Mouse (Mus musculus) liver, postnatal 0 days (tissue): ENCODE data around the gene Crybg2.

ENCODE experiments used
- CTCF ChIP-seq: sonication (generic); IDR thresholded peaks from 2 replicates; pipeline ENCODE4 v1.5.1; 2016; ENCODE audit warnings: antibody characterized with exemption, low read depth
- EP300 ChIP-seq: IDR thresholded peaks from 2 replicates; pipeline ENCODE4 v1.6.1; 2016; ENCODE audit warnings: antibody characterized with exemption, low read depth, mild to moderate bottlenecking

- TF ChIP-seq CTCF (no peak), EP300 (no peak)
Measured at GRCm38 (mm10) chr4:134127793-134128192, 67.2 kb downstream of the Crybg2 start.
